Mouse (Mus musculus) layer of hippocampus, adult 18-20 months (tissue): ENCODE results near the gene Lrmda. TPM values are rescaled to one million over a fixed set of nuclear protein-coding genes. Genes with fewer than 3 reads are reported as not detected.

Experiments used
- DNase-seq, 2 experiments: peaks; one replicate each; pipeline ENCODE4 v3.0.0; 2022; ENCODE audit warnings: low spot score in 2 of 2
- total RNA-seq, 2 experiments: library from RNA; stranded (reverse); gene quantifications; 2 replicates each; pipeline ENCODE4 v1.2.3; 2021

The Lrmda gene
- total RNA-seq, 2 experiments from 2014 or later, result 1.1 to 1.3 TPM

GRCm38 (mm10) chr14:22822942-22823341, 803.4 kb downstream of the Lrmda start:
- DNase-seq, result no peak

GRCm38 (mm10) chr14:22826825-22827224, 807.3 kb downstream of the Lrmda start:
- DNase-seq, result no peak

- no peak for DNase-seq
Measured at GRCm38 (mm10) chr14:22837058-22837457, 817.5 kb downstream of the Lrmda start.

- no peak for DNase-seq
Measured at GRCm38 (mm10) chr14:22841136-22841535, 821.6 kb downstream of the Lrmda start.

GRCm38 (mm10) chr14:22844006-22844405, 824.5 kb downstream of the Lrmda start:
- no peak for DNase-seq

- DNase-seq, result no peak
Measured at GRCm38 (mm10) chr14:22845401-22845800, 825.9 kb downstream of the Lrmda start.

GRCm38 (mm10) chr14:22847011-22847786, 827.7 kb downstream of the Lrmda start:
- DNase-seq, result no peak

- no peak for DNase-seq
Measured at GRCm38 (mm10) chr14:22849108-22849507, 829.6 kb downstream of the Lrmda start.

- peak in 1 of 2 experiments; percentile 24 for DNase-seq
Measured at GRCm38 (mm10) chr14:22860631-22861030, 841.1 kb downstream of the Lrmda start.

GRCm38 (mm10) chr14:22864132-22864531, 844.6 kb downstream of the Lrmda start:
- DNase-seq, result no peak

- DNase-seq, result no peak
Measured at GRCm38 (mm10) chr14:22874584-22874983, 855.1 kb downstream of the Lrmda start.

- no peak for DNase-seq
Measured at GRCm38 (mm10) chr14:22887182-22887581, 867.7 kb downstream of the Lrmda start.

GRCm38 (mm10) chr14:22899312-22899711, 879.8 kb downstream of the Lrmda start:
- DNase-seq, result no peak

GRCm38 (mm10) chr14:22902116-22902515, 882.6 kb downstream of the Lrmda start:
- DNase-seq, result no peak

GRCm38 (mm10) chr14:22902914-22903313, 883.4 kb downstream of the Lrmda start:
- no peak for DNase-seq

GRCm38 (mm10) chr14:22905741-22906667, 886.5 kb downstream of the Lrmda start:
- DNase-seq, result peak in 1 of 2 experiments; percentile 4

GRCm38 (mm10) chr14:22906716-22907115, 887.2 kb downstream of the Lrmda start:
- DNase-seq, result peak in 1 of 2 experiments; percentile 44

- no peak for DNase-seq
Measured at GRCm38 (mm10) chr14:22907221-22907620, 887.7 kb downstream of the Lrmda start.

GRCm38 (mm10) chr14:22908006-22908405, 888.5 kb downstream of the Lrmda start:
- DNase-seq, result no peak

GRCm38 (mm10) chr14:22915463-22915862, 896.0 kb downstream of the Lrmda start:
- DNase-seq, result no peak

- no peak for DNase-seq
Measured at GRCm38 (mm10) chr14:22918499-22918898, 899.0 kb downstream of the Lrmda start.

GRCm38 (mm10) chr14:22918931-22919330, 899.4 kb downstream of the Lrmda start:
- DNase-seq, result no peak
